Mouse (Mus musculus) spleen, adult 2 months (tissue): Measurements from ENCODE around the gene F830045P16Rik. TPM values are rescaled to one million over a fixed set of nuclear protein-coding genes. Genes with fewer than 3 reads are reported as not detected.

Source experiments
- DNase-seq, 2 experiments: peaks; one replicate each; pipeline versions ENCODE4 v3.0.0 to v3.0.0-alpha.2; 2012 to 2021; ENCODE audit warnings: low spot score in 2 of 2, low read depth in 1 of 2
- H3K27ac ChIP-seq: fragments of 200-500 bp; 2 replicates; pipeline ENCODE4 v1.5.1; 2012; ENCODE audit warnings: low read length, inconsistent platforms; ENCODE audit not compliant: insufficient read depth
- H3K27me3 ChIP-seq: fragments of 200-500 bp; 2 replicates; pipeline ENCODE4 v1.6.1; 2012; ENCODE audit warnings: mild to moderate bottlenecking, moderate library complexity, low read length, inconsistent platforms; ENCODE audit not compliant: control insufficient read depth, insufficient read depth
- H3K36me3 ChIP-seq: fragments of 200-500 bp; 2 replicates; pipeline ENCODE4 v1.6.1; 2012; ENCODE audit warnings: mild to moderate bottlenecking, low read length, inconsistent platforms; ENCODE audit not compliant: control insufficient read depth, insufficient read depth
- H3K4me1 ChIP-seq: fragments of 200-500 bp; 2 replicates; pipeline ENCODE4 v1.6.1; 2011; ENCODE audit warnings: inconsistent platforms; ENCODE audit not compliant: control insufficient read depth, insufficient read depth, insufficient read length
- H3K4me3 ChIP-seq: fragments of 200-500 bp; 2 replicates; pipeline ENCODE4 v1.5.1; 2011; ENCODE audit warnings: mild to moderate bottlenecking, inconsistent platforms; ENCODE audit not compliant: insufficient read depth, insufficient read length; ENCODE audit errors: extremely low read depth
- CTCF ChIP-seq: fragments of 200-500 bp; IDR thresholded peaks from 2 replicates; pipeline ENCODE4 v1.5.1; 2011; ENCODE audit warnings: mild to moderate bottlenecking, inconsistent platforms; ENCODE audit not compliant: insufficient read depth, insufficient read length, insufficient replicate concordance; ENCODE audit errors: extremely low read depth
- POLR2A ChIP-seq: fragments of 200-500 bp; IDR thresholded peaks from 2 replicates; pipeline ENCODE4 v1.6.1; 2011; ENCODE audit warnings: low read depth, low read length, inconsistent platforms
- WGBS: fragments of 180-500 bp; shearing (Covaris S2); methylation state at CpG from one replicate; pipeline ENCODE4 v1.1.7; 2018; 5-methylcytosine and 5-hydroxymethylcytosine counted together
- polyA plus RNA-seq: library from polyadenylated mRNA; depleted of rRNA; stranded (reverse); fragments of >200 nt; gene quantifications from 2 replicates; pipeline ENCODE4 v1.2.3, GENCODE M21; 2012

The F830045P16Rik gene
- polyA plus RNA-seq, 1 experiment = 0.07 TPM

GRCm38 (mm10) chr2:129576611-129577447 is 40.4 kb upstream of the F830045P16Rik start:
- H3K27me3 ChIP-seq = no peaks in the 10 kb centered on the region
- no peak overlapping the region for H3K27ac ChIP-seq
- H3K4me1 ChIP-seq = peaks cover 13% of the 10 kb centered on the region; the same call in 1 of the 2 replicates
- H3K36me3 ChIP-seq = no peaks in the 10 kb centered on the region
- 86% methylated on average over 8 of the region's 8 CpGs for WGBS
- no peak for TF ChIP-seq POLR2A
- no peak for TF ChIP-seq CTCF
- no peak for DNase-seq
- H3K4me3 ChIP-seq = no peak overlapping the region

DNA sequence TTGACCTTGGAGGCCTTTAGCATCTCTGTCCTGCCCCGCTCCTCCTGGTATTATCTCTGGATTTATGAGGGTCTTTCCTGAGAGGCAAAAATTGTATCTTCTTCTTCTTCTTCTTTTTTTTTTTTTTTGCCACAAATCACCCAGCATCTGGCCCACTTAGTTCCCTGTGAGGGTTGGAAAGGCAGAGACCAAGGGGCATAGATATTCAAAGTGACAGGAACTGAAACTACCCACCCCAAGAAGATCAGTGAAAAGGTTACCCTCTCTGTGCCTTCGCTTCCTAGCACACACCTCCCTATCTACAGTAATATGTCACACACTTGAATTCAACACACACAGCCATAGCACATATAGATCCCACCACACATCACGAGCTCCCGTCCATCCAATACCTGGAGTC is 38.7 kb upstream of the F830045P16Rik start:
- H3K4me3 ChIP-seq = no peak overlapping the region
- H3K36me3 ChIP-seq = no peaks in the 10 kb centered on the region
- no peak overlapping the region for H3K27ac ChIP-seq
- DNase-seq = peak in 1 of 2 experiments; percentile 47
- WGBS = 60% methylated on average over 4 of the region's 4 CpGs
- TF ChIP-seq CTCF = no peak
- TF ChIP-seq POLR2A = no peak
- peaks cover 13% of the 10 kb centered on the region; the same call in 1 of the 2 replicates for H3K4me1 ChIP-seq
- H3K27me3 ChIP-seq = no peaks in the 10 kb centered on the region

DNA sequence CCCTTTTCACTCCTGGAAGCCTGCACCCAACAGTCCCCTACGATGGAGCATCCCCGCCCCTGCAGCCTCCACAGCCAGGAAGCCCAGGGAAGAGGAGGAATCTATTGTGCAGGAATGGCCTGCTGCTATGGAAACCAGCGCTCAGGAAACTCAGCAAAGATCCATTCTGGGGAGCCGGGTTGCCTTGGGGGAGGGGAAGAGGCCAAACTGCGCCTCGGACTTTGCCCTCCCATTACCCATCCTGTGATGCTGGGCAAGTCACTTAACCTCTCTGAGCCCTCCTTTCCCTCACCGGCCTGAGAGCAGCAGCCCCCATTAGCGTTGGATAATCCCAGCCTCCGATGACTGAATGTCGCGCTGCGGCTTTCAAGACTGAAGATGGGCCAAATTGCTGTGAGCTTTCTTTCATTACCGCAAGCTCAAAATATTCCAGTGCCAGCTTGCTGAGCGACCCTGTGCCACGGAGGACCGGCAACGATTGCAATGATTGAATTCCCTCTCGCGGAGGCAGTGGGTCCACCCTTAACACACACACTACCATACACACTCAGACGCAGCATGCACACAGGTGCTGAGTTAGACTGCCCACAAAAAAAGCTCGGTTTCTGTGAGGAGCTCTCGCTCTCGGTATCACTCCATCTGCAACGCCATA is 38.1 kb upstream of the F830045P16Rik start:
- no peak for DNase-seq
- WGBS = 33% methylated on average over 24 of the region's 24 CpGs
- Histone ChIP-seq H3K36me3 (no peaks in the 10 kb centered on the region), H3K4me1 (peaks cover 13% of the 10 kb centered on the region; the same call in 1 of the 2 replicates), H3K4me3 (no peak overlapping the region; the same call in 1 of the 2 replicates), H3K27ac (no peak overlapping the region), H3K27me3 (no peaks in the 10 kb centered on the region)
- TF ChIP-seq POLR2A (no peak), CTCF (no peak)

- peaks cover 13% of the 10 kb centered on the region; the same call in 1 of the 2 replicates for H3K4me1 ChIP-seq
- WGBS = 66% methylated on average over 4 of the region's 4 CpGs
Measured at GRCm38 (mm10) chr2:129573701-129574273, 37.4 kb upstream of the F830045P16Rik start.

DNA sequence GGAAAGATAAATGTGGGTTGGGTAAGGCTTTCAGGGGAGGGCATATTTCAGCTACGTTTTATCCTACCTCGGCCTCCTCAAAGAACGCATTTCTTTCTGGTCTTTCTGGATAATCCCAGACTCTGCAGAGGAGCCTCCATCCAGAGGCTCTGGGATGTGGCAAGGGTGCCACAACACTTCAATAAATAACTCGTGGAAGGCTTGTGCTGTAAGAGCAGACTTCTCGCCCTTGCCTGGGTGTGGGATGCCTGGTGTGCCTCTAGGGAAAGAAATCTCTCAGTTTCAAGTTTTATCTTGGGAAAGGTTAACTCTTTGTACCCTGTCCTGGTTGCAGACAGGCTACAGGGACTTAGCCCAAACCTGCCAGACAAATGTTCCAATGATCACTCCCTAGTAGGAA is 33.2 kb upstream of the F830045P16Rik start:
- WGBS = 84% methylated on average over 5 of the region's 5 CpGs
- no peak overlapping the region for H3K27ac ChIP-seq
- no peaks in the 10 kb centered on the region for H3K36me3 ChIP-seq
- no peak overlapping the region for H3K4me3 ChIP-seq
- H3K4me1 ChIP-seq = peaks cover 2% of the 10 kb centered on the region; the same call in 1 of the 2 replicates
- no peak for TF ChIP-seq CTCF
- TF ChIP-seq POLR2A = no peak
- no peak for DNase-seq
- H3K27me3 ChIP-seq = no peaks in the 10 kb centered on the region

More at GRCm38 (mm10) chr2:129573701-129574273, 37.4 kb upstream of the F830045P16Rik start:
- H3K4me3 ChIP-seq = no peak overlapping the region
- no peaks in the 10 kb centered on the region for H3K36me3 ChIP-seq
- H3K27ac ChIP-seq = no peak overlapping the region
- TF ChIP-seq CTCF (no peak), POLR2A (no peak)
- no peak for DNase-seq
- no peaks in the 10 kb centered on the region for H3K27me3 ChIP-seq

DNA sequence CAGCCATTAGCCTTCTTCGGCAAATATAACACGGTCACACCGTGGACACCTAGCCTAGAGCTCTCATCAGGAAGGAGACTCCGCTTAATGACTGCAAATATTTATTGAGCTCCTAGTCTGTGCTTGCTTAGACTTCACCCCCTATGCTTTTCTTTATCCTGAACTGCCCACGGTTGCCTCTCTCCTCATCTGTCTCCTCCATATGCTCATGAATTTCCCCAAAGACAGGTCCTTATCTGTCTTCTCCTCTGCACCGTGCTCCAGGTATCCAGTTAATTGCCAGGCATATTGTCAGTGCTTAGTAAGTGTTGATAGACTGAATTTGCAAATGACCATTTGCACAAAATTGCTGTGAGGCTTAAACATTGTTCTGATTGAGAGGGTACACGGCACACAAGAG is 32.7 kb upstream of the F830045P16Rik start:
- 92% methylated on average over 7 of the region's 7 CpGs for WGBS
- Histone ChIP-seq H3K27me3 (no peaks in the 10 kb centered on the region), H3K36me3 (no peaks in the 10 kb centered on the region), H3K4me1 (no peaks in the 10 kb centered on the region), H3K27ac (no peak overlapping the region), H3K4me3 (no peak overlapping the region)
- DNase-seq = no peak
- no peak for TF ChIP-seq POLR2A
- TF ChIP-seq CTCF = no peak
